In the genomic region with DNA sequence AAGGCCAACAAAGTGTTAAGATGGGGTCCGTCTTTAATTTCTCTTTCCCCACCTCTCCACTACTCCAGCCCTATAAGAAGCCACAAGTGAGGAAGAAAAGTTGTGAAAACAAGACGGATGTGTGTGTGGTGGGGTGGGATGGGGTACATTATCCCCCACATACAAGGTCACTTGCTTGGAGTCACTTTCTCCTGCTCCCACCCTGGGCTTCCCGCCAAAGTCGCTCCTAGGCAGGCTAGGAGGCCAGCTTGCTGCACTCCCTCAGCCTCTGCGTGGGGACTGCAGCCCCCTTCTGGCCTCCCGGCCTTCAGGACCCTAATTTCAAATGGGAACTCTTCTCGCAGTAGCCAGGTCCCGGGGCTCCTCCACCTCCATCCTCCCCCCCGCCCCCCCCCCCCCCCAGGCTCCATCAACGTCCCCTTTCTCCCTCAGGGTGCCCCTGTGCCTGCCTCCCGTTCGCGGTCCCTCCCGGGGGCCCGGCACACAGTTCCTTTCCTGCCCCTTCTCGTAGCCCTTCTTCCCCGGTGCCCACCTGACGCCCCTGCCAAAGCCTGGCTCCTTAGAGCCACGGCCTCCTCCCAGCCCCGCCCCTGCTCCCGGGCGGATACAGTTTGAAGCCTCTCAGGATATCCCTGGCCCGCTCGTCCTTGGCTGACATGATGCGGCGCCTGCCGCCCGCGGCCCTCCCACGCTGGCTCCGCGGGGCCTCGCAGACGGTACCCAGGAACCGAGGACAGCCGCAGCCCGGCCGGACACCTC, we compare ENCODE assay signal across 8 mouse cellular contexts. TPM values are rescaled to one million over a fixed set of nuclear protein-coding genes. Genes with fewer than 3 reads are reported as not detected.
DNase-seq lines count a peak whose midpoint lies in the region; ATAC-seq and TF ChIP-seq lines count a peak whose summit lies in the region.

No protein-coding gene starts in this region.

- POLR2A ChIA-PET in Patski (lab: Charles Lee) = no interaction called here

- H3K4me1 ChIP-seq in embryonic facial prominence, embryonic 10.5 days = peaks cover 26% of the 10 kb centered on the region
- H3K4me1 ChIP-seq in hindbrain, embryonic 11.5 days (replicated peaks; ENCODE audit: control insufficient read depth, insufficient read depth, low read length) = no peaks in the 10 kb centered on the region; the same call in 1 of the 2 replicates
- H3K4me1 ChIP-seq in midbrain, embryonic 15.5 days = peaks cover 13% of the 10 kb centered on the region

- in situ Hi-C loops in Patski (cut with MboI; ENCODE audit: low pct_unique_long_range_greater_than_20kb) = no loop called here

- TF ChIP-seq CTCF in left cerebral cortex, adult 2 months (IDR thresholded peaks at IDR 0.05) = no peak
- TF ChIP-seq CTCF in Patski (IDR thresholded peaks at IDR 0.05) = no peak

- peak overlapping the region; percentile 85 for H3K27ac ChIP-seq in left cerebral cortex, adult 2 months
- H3K27ac ChIP-seq in embryonic facial prominence, embryonic 10.5 days (replicated peaks) = peak overlapping the region; percentile 93
- H3K27ac ChIP-seq in hindbrain, embryonic 11.5 days (ENCODE audit: low read depth, low read length) = no peak overlapping the region
- H3K27ac ChIP-seq in midbrain, embryonic 15.5 days = peak overlapping the region; percentile 80

- DNase-seq in left cerebral cortex, adult 2 months (ENCODE audit: extremely low spot score in 1 of 2, low spot score in 2 of 2) = no peak
- no peak for DNase-seq in left cerebral cortex, adult 11 months (ENCODE audit: low spot score)
- DNase-seq in Patski (ENCODE audit: low read depth, low spot score) (no peak), liver (peak; percentile 30)
- peak; percentile 46 for DNase-seq in embryonic facial prominence, embryonic 10.5 days (ENCODE audit: low spot score)
- DNase-seq in hindbrain, embryonic 11.5 days (ENCODE audit: low spot score) = peak; percentile 17
- no peak for DNase-seq in natural killer cell, adult 2 months (ENCODE audit: low spot score in 2 of 2)

- WGBS in embryonic facial prominence, embryonic 10.5 days = 2% methylated on average over 37 of the region's 38 CpGs
- WGBS in hindbrain, embryonic 11.5 days = 2% methylated on average over 30 of the region's 38 CpGs
- under 1% methylated on average over 35 of the region's 38 CpGs for WGBS in midbrain, embryonic 15.5 days

- peak overlapping the region; percentile 72 for H3K4me2 ChIP-seq in hindbrain, embryonic 11.5 days (replicated peaks; ENCODE audit: low read depth, low read length)
- H3K4me2 ChIP-seq in midbrain, embryonic 15.5 days = peak overlapping the region; percentile 68

- H3K4me3 ChIP-seq in left cerebral cortex, adult 2 months = peak overlapping the region; percentile 82
- peak overlapping the region; percentile 94 for H3K4me3 ChIP-seq in embryonic facial prominence, embryonic 10.5 days
- peak overlapping the region; percentile 70 for H3K4me3 ChIP-seq in hindbrain, embryonic 11.5 days (ENCODE audit: low read depth, low read length)
- peak overlapping the region; percentile 62 for H3K4me3 ChIP-seq in midbrain, embryonic 15.5 days

- intact Hi-C loops in left cerebral cortex, adult 2 months (cut with DNase I) = no loop called here

- ATAC-seq in Patski = peak; percentile 70
- ATAC-seq in hindbrain, embryonic 11.5 days (ENCODE audit: low FRiP score) = peak; percentile 84
- ATAC-seq in midbrain, embryonic 15.5 days (replicated peaks) = peak; percentile 80

- no peaks in the 10 kb centered on the region for H3K9me3 ChIP-seq in embryonic facial prominence, embryonic 10.5 days
- no peaks in the 10 kb centered on the region for H3K9me3 ChIP-seq in hindbrain, embryonic 11.5 days (ENCODE audit: control insufficient read depth, low read length)
- H3K9me3 ChIP-seq in midbrain, embryonic 15.5 days = no peaks in the 10 kb centered on the region

- H3K9ac ChIP-seq in hindbrain, embryonic 11.5 days (ENCODE audit: low read depth, low read length) = peak overlapping the region; percentile 67
- peak overlapping the region; percentile 80 for H3K9ac ChIP-seq in midbrain, embryonic 15.5 days

- CTCF ChIA-PET in Patski (lab: Charles Lee) = no interaction called here

- no peaks in the 10 kb centered on the region for H3K27me3 ChIP-seq in Patski
- no peaks in the 10 kb centered on the region for H3K27me3 ChIP-seq in embryonic facial prominence, embryonic 10.5 days (replicated peaks; ENCODE audit: low read depth, poor library complexity, severe bottlenecking)
- no peaks in the 10 kb centered on the region for H3K27me3 ChIP-seq in hindbrain, embryonic 11.5 days (ENCODE audit: control insufficient read depth, insufficient read depth, low read length)
- no peaks in the 10 kb centered on the region for H3K27me3 ChIP-seq in midbrain, embryonic 15.5 days (replicated peaks)

- H3K36me3 ChIP-seq in embryonic facial prominence, embryonic 10.5 days (replicated peaks) = peaks cover 11% of the 10 kb centered on the region
- no peaks in the 10 kb centered on the region for H3K36me3 ChIP-seq in hindbrain, embryonic 11.5 days (ENCODE audit: control insufficient read depth, insufficient read depth, low read length)
- no peaks in the 10 kb centered on the region for H3K36me3 ChIP-seq in midbrain, embryonic 15.5 days (replicated peaks)

RNA-seq across cellular contexts. Expression of a gene that starts 0.6 kb away (rescaled TPM):
- 10 to 100 TPM; 43.7 to 50.3 TPM for total RNA-seq in left cerebral cortex, adult 2 months (2021)
- polyA plus RNA-seq in Patski (2021) = 59.7 TPM
- polyA plus RNA-seq in embryonic facial prominence, embryonic 10.5 days (2016; fragmentation: Nextera tagmentation; extraction: Ambion mirVana) = 60.8 and 61.2 TPM in 2 replicates
- polyA plus RNA-seq in hindbrain, embryonic 11.5 days (2014; fragmentation: Nextera tagmentation; extraction: Ambion mirVana) = 91.9 and 96.0 TPM in 2 replicates
- polyA plus RNA-seq in midbrain, embryonic 15.5 days (2015; fragmentation: Nextera tagmentation; extraction: Ambion mirVana) = 103 and 106 TPM in 2 replicates

RNA-seq across cellular contexts. Expression of a gene that starts 0.8 kb away (rescaled TPM):
- total RNA-seq in left cerebral cortex, adult 2 months (2021) = 10 to 100 TPM; 24.5 TPM
- polyA plus RNA-seq in Patski (2021) = 23.1 TPM
- polyA plus RNA-seq in embryonic facial prominence, embryonic 10.5 days (2016; fragmentation: Nextera tagmentation; extraction: Ambion mirVana) = 74.1 and 75.7 TPM in 2 replicates
- polyA plus RNA-seq in hindbrain, embryonic 11.5 days (2014; fragmentation: Nextera tagmentation; extraction: Ambion mirVana) = 49.7 and 63.7 TPM in 2 replicates
- polyA plus RNA-seq in midbrain, embryonic 15.5 days (2015; fragmentation: Nextera tagmentation; extraction: Ambion mirVana) = 67.3 and 68.9 TPM in 2 replicates

RNA-seq across cellular contexts. Expression of a gene that starts 55.3 kb away (rescaled TPM):
- 100 to 1,000 TPM; 353 to 363 TPM for total RNA-seq in left cerebral cortex, adult 2 months (2021)
- 2,326 TPM for polyA plus RNA-seq in Patski (2021)
- polyA plus RNA-seq in embryonic facial prominence, embryonic 10.5 days (2016; fragmentation: Nextera tagmentation; extraction: Ambion mirVana) = 3,352 and 3,592 TPM in 2 replicates
- 3,351 and 3,402 TPM in 2 replicates for polyA plus RNA-seq in hindbrain, embryonic 11.5 days (2014; fragmentation: Nextera tagmentation; extraction: Ambion mirVana)
- polyA plus RNA-seq in midbrain, embryonic 15.5 days (2015; fragmentation: Nextera tagmentation; extraction: Ambion mirVana) = 1,373 and 1,532 TPM in 2 replicates

Comparison
In these comparisons a context has a peak if more than half of its experiments do, and no peak if none do; other contexts are left out.
1. DNase-seq: peak in embryonic facial prominence, embryonic 10.5 days (single experiment), hindbrain, embryonic 11.5 days (single experiment) and liver (single experiment); none in left cerebral cortex, adult 2 months (0 of 2), left cerebral cortex, adult 11 months (single experiment), Patski (single experiment) and natural killer cell, adult 2 months (0 of 2).
2. Peak in every context shown above with its lines, with median percentiles within 50 percentile points of each other: H3K4me3 ChIP-seq and ATAC-seq.